Mouse (Mus musculus) lung, embryonic 14.5 days (tissue): ENCODE results near the gene Cd3eap. TPM values are rescaled to one million over a fixed set of nuclear protein-coding genes. Genes with fewer than 3 reads are reported as not detected.

Experiments
- ATAC-seq: fragments of 200-750 bp; cut with Nextera tagmentation; 2 replicates; pipeline ENCODE4 v1.8.0; 2017; ENCODE audit warnings: mild to moderate bottlenecking, moderate TSS enrichment, moderate library complexity; ENCODE audit not compliant: insufficient read depth
- DNase-seq: peaks from one replicate; pipeline ENCODE4 v3.0.0-alpha.2; 2015
- H3K27ac ChIP-seq: fragments of 300-500 bp; sonication (generic); 2 replicates; pipeline ENCODE4 v1.5.1; 2014; ENCODE audit warnings: low read depth, mild to moderate bottlenecking, moderate library complexity
- H3K27me3 ChIP-seq: fragments of 300-500 bp; sonication (generic); 2 replicates; pipeline ENCODE4 v1.6.1; 2014; ENCODE audit warnings: low read length, control low read depth; ENCODE audit not compliant: insufficient read depth
- H3K36me3 ChIP-seq: fragments of 300-500 bp; sonication (generic); 2 replicates; pipeline ENCODE4 v1.6.1; 2014; ENCODE audit warnings: control low read depth; ENCODE audit not compliant: insufficient read depth
- H3K4me1 ChIP-seq: fragments of 300-500 bp; sonication (generic); 2 replicates; pipeline ENCODE4 v1.6.1; 2014; ENCODE audit warnings: antibody characterized with exemption, control low read depth; ENCODE audit not compliant: insufficient read depth
- H3K4me2 ChIP-seq: fragments of 300-500 bp; sonication (generic); 2 replicates; pipeline ENCODE4 v1.6.1; 2014; ENCODE audit warnings: mild to moderate bottlenecking
- H3K4me3 ChIP-seq: fragments of 300-500 bp; sonication (generic); 2 replicates; pipeline ENCODE4 v1.5.1; 2014; ENCODE audit warnings: low read depth, low read length
- H3K9ac ChIP-seq: fragments of 300-500 bp; sonication (generic); 2 replicates; pipeline ENCODE4 v1.6.1; 2014
- H3K9me3 ChIP-seq: fragments of 300-500 bp; sonication (generic); 2 replicates; pipeline ENCODE4 v1.6.1; 2016; ENCODE audit warnings: low read depth, low read length, control low read depth
- CTCF ChIP-seq: IDR thresholded peaks from 2 replicates; pipeline ENCODE4 v1.5.1; 2016; ENCODE audit warnings: antibody characterized with exemption, low read depth
- WGBS: fragments of 180-500 bp; shearing (Covaris S2); extraction: QIAGEN DNeasy Blood & Tissue Kit; methylation state at CpG from one replicate; pipeline ENCODE4 v1.1.7; 2014; 5-methylcytosine and 5-hydroxymethylcytosine counted together
- microRNA counts: library from miRNA; unstranded; fragments of <30 nt; microRNA quantifications from one replicate; lab custom pipeline; 2016
- microRNA-seq: library from miRNA; unstranded; fragments of <30 nt; microRNA quantifications from one replicate; pipeline ENCODE4, GENCODE M21; 2016; ENCODE audit warnings: borderline number of aligned reads
- polyA plus RNA-seq: library from polyadenylated mRNA; unstranded; fragments of >200 nt; fragmentation: Nextera tagmentation; extraction: Ambion mirVana; gene quantifications from 2 replicates; pipeline ENCODE4 v1.2.1, GENCODE M21; 2014

Gene Cd3eap
- polyA plus RNA-seq, 1 experiment from 2014 or later, result 24.2 TPM

DNA sequence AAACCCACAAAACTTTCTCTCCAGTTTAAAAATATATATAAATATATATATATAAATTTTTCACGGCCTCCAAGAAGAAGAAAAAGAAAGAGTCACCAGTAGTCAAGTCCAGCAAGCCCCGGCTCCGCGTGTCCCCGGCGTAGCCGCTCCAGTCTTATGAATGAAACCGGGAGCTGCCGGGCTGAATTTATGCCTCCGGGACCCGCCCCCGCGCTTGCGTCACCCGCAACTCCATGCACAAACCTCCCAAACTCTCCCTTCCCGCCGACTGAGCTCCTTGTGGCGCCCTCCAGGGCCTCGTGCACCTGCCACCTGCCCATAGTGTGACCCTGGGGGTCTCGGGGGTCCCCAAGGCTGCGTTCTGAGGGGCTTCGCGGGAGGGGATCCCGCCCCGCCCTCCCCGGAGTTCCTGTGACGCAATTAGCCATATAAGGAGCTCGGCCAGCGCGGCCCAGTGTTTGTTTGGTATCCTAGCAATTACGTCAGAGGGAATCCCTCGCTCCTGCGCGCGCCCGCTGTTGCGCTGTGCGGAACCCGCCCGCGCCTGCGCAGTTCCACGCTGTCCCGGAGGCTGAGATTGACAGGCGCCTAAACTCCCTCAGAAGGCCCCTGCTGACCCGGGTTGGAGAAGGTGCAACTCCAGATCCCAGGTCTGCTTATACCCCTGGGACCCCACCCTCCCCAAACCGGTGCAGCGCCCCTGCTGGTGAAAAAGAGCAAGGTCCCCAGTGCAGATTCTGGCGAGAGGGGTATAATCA lies 49.2 kb downstream of the Cd3eap start, which contains the start of gene Fosb:
Gene Fosb (minus strand): TSS at position 168 of the 758 bp plus-strand sequence.
- peak; percentile 99 for DNase-seq
- H3K36me3 ChIP-seq, result no peaks in the 10 kb centered on the region
- H3K9ac ChIP-seq, result peak within 1 kb of the TSS; percentile 58
- peak within 1 kb of the TSS; percentile 100 for H3K4me2 ChIP-seq
- WGBS, result under 1% methylated on average over 49 of the region's 49 CpGs
- ATAC-seq, result peak; percentile 78
- H3K9me3 ChIP-seq, result no peaks in the 10 kb centered on the region
- TF ChIP-seq CTCF, result peak; percentile 69
- H3K27me3 ChIP-seq, result peaks cover 24% of the 10 kb centered on the region
- H3K27ac ChIP-seq, result 0 out of 2 replicates have a peak within 1 kb of the TSS, but pooled peaks have one; percentile 18
- no peaks in the 10 kb centered on the region for H3K4me1 ChIP-seq
- peak within 1 kb of the TSS; percentile 57 for H3K4me3 ChIP-seq

DNA sequence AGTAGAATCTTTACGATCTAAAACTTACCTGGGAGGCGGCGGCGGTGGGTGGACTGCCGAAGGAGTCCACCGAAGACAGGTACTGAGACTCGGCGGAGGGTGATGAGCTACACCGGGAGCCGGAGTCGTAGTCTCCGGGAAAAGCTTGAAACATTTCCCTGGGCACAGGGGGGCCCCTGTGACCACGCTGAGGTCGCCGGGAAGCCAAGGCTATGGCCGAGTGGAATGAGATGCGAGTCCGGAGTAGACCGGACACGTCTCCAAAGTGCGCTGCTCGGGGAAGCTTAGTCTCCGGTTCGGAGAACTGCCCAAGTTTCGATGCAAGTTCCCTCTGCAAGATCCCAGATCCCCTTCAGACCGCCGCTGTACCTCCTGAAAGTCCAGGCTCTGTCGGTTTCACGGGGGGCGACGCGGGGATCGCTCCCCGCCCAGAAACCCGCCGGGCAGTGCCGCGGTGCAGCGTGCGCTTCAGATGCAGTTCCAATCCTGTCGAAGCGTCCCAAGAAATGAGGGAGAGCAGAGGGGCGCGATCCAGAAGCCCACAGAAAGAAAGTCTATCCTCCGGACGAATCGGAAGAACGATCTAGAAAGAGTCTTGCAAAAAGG lies 49.9 kb downstream of the Cd3eap start:
- Histone ChIP-seq H3K9ac (peak overlapping the region; percentile 51), H3K4me2 (peak overlapping the region; percentile 100), H3K4me3 (peak overlapping the region; percentile 57), H3K9me3 (no peaks in the 10 kb centered on the region), H3K4me1 (no peaks in the 10 kb centered on the region), H3K36me3 (no peaks in the 10 kb centered on the region), H3K27ac (no peak overlapping the region), H3K27me3 (peaks cover 31% of the 10 kb centered on the region)
- ATAC-seq, result no peak
- under 1% methylated on average over 48 of the region's 48 CpGs for WGBS
- TF ChIP-seq CTCF, result no peak
- DNase-seq, result peak; percentile 8

DNA sequence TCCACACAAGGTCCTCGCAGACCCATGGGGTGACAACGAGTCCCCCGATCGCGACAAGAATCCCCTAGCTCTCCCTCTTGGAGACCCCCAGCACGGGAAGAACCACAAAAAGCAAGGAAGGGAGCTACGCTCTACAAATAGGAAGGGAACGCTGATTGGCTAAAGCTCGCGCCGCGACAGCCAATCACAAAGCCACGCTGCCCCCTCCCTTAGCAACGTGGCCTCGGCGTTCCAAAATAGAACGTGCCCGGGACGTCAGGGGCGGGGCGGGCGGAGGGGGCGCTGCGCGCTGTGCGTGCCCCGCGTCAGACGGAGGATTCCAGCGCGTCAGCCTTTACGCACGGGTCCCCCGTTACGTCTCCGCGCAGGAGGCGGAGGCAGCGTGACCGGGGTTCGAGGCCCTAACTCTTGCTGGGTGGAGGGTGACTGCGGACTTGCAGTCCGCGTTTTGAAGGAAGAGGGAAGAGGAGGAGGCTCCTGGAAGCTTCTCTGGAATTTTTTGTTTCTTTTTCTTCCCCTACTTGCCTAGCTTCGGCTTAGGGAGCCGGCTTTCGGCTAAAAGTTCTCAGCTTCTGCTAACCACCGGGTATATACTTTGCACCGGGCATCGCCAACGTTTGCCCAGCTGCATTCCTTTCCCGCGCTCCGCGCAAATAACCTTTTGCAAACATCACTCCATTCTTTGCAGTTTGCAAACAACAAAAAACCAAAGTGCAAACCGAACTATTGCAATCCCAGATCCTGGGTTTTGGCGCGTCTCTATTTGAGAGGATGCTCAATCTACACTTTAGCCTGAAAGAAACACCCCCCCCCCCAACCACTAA lies 50.6 kb downstream of the Cd3eap start:
- WGBS, result under 1% methylated on average over 58 of the region's 58 CpGs

DNA sequence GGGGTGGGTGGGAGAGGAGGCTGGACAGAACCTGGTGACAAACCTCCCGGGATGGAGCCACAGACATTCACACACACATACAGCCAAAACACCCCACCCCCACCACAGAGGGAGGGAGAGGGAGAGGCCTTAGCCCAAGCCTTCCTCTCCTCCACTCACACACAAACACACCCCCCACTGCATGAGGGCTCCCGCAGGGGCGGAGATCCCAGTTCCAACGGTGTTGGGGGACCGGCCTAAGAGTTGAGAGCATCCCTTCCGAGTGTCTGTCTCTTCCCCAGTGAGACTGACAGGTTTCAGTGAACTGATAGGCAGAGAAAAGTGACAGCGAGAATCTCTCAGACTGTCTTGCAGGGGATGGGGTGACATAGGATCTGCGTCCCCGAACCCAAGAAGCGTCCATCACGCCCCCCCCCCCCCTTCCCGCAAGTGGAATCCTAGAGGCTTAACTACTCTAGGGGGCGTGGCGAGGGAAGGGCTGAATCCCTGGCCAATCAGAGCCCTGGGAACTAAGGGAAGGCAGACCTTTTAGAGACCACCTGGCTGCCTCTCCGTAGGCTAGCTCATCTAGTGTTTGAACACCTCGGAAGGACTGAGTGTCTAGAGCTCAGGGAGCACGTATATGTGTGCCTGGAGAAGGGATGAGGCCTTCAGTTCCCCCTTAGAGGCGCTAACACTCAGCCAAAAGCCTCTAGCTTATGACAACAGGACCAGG lies 51.4 kb downstream of the Cd3eap start:
- H3K36me3 ChIP-seq, result no peaks in the 10 kb centered on the region
- 2% methylated on average over 18 of the region's 18 CpGs for WGBS
- peak overlapping the region; percentile 49 for H3K9ac ChIP-seq
- H3K9me3 ChIP-seq, result no peaks in the 10 kb centered on the region
- peak overlapping the region; percentile 77 for H3K27ac ChIP-seq
- H3K4me2 ChIP-seq, result peak overlapping the region; percentile 100
- TF ChIP-seq CTCF, result peak; percentile 31
- ATAC-seq, result peak; percentile 61
- H3K4me3 ChIP-seq, result peak overlapping the region; percentile 57
- peaks cover 46% of the 10 kb centered on the region for H3K27me3 ChIP-seq
- H3K4me1 ChIP-seq, result no peaks in the 10 kb centered on the region
- peak; percentile 81 for DNase-seq

More for the DNA sequence above, 50.6 kb downstream of the Cd3eap start:
- Histone ChIP-seq H3K27me3 (peaks cover 38% of the 10 kb centered on the region), H3K9me3 (no peaks in the 10 kb centered on the region), H3K9ac (peak overlapping the region; percentile 51), H3K4me3 (peak overlapping the region; percentile 57), H3K27ac (peak overlapping the region; percentile 77), H3K4me2 (peak overlapping the region; percentile 100), H3K36me3 (no peaks in the 10 kb centered on the region), H3K4me1 (no peaks in the 10 kb centered on the region)
- ATAC-seq (peak; percentile 87), DNase-seq (peak; percentile 97)
- TF ChIP-seq CTCF, result peak; percentile 39

DNA sequence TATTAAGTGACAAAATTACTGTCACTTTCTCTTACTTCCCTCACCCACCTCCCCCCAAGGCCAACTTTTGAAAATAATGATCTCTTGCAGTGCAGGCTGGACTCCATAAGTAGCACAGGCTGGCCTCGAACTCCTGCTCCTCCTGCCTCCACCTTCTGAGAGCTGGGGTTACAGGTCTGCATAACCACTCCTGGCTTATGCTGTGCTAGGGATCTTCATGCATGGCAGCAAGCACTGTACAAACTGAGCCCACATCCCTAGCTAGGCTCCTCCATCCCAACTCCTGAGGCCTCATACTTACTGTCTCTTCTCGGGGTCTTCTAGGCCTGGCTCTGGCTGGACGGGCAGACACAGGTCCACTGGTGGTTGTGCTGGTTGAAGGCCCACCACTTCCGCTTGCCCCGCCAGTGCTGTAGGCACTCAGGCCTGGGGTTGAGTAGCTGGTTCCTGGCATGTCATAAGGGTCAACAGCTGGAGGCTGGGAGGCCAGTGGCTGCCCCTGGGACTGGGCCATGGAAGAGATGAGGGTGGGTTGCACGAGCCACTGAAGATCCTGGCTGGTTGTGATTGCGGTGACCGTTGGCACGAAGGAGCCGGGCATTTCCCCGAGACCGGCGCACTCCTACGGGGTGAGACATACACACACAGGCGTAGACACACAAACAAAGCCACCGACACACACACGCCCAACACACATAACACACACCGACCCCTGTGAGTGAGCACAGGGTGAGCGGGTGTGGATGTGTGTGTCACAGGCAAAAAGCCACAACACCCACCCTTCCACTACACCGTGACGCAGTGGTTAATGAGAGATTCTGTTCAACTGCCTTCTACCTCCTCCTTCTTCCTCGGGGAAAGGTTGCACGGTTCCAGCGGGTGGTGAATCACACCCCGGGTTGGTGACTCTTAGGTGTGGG lies 52.2 kb downstream of the Cd3eap start:
- Histone ChIP-seq H3K36me3 (no peaks in the 10 kb centered on the region), H3K4me1 (no peaks in the 10 kb centered on the region), H3K4me3 (no peak overlapping the region; the same call in 1 of the 2 replicates), H3K27me3 (peaks cover 54% of the 10 kb centered on the region), H3K9me3 (no peaks in the 10 kb centered on the region), H3K4me2 (peak overlapping the region; percentile 100; the same call in 1 of the 2 replicates), H3K27ac (no peak overlapping the region), H3K9ac (no peak overlapping the region)
- 66% methylated on average over 25 of the region's 25 CpGs for WGBS
- no peak for TF ChIP-seq CTCF
- DNase-seq, result no peak
- no peak for ATAC-seq

MicroRNAs within 50 kb of the gene (microRNA counts, 519-probe panel; counts per million panel counts)
- microRNA mmu-miR-343 (lab: Ali Mortazavi, UCI), result 30.5 counts per million

Small RNA genes within 50 kb of the gene (microRNA-seq; reads per million reads assigned to microRNA genes)
- gene Mir343, result not detected

Other genes with a start within 250 kb of the Cd3eap start
- 3.0 and 4.0 TPM in 2 replicates for gene Gm4969, start 241.1 kb downstream of the Cd3eap start, polyA plus RNA-seq
- 9.7 and 11.6 TPM in 2 replicates for gene Fbxo46, start 239.6 kb downstream of the Cd3eap start, polyA plus RNA-seq
- gene Qpctl, start 210.2 kb downstream of the Cd3eap start, polyA plus RNA-seq, result 12.5 and 13.1 TPM in 2 replicates
- gene Snrpd2, start 209.8 kb downstream of the Cd3eap start, polyA plus RNA-seq, result 158 and 161 TPM in 2 replicates
- 0.26 and 0.85 TPM in 2 replicates for gene Gipr, start 193.4 kb downstream of the Cd3eap start, polyA plus RNA-seq
- 2.6 and 2.7 TPM in 2 replicates for gene Eml2, start 183.1 kb downstream of the Cd3eap start, polyA plus RNA-seq
- gene Gpr4, start 146.9 kb downstream of the Cd3eap start, polyA plus RNA-seq, result 1.6 and 2.2 TPM in 2 replicates
- 38.0 and 39.4 TPM in 2 replicates for gene Opa3, start 131.1 kb downstream of the Cd3eap start, polyA plus RNA-seq
- gene Vasp, start 87.7 kb downstream of the Cd3eap start, polyA plus RNA-seq, result 88.9 and 95.3 TPM in 2 replicates
- not detected in 2 replicates for gene Ppm1n, start 79.4 kb downstream of the Cd3eap start, polyA plus RNA-seq
- 8.0 and 9.1 TPM in 2 replicates for gene Rtn2, start 76.9 kb downstream of the Cd3eap start, polyA plus RNA-seq
- gene Fosb, start 49.4 kb downstream of the Cd3eap start, polyA plus RNA-seq, result not detected in 2 replicates
- 88.6 and 90.5 TPM in 2 replicates for gene Ercc1, start 14.7 kb downstream of the Cd3eap start, polyA plus RNA-seq
- 5.4 and 7.9 TPM in 2 replicates for gene Ppp1r13l, start 266 bp upstream of the Cd3eap start, polyA plus RNA-seq
- gene Ercc2, start 22.5 kb upstream of the Cd3eap start, polyA plus RNA-seq, result 11.4 and 12.1 TPM in 2 replicates
- 6.5 and 7.5 TPM in 2 replicates for gene Klc3, start 44.6 kb upstream of the Cd3eap start, polyA plus RNA-seq
- 2.8 and 11.1 TPM in 2 replicates for gene Ckm, start 45.3 kb upstream of the Cd3eap start, polyA plus RNA-seq
- 8.7 and 11.1 TPM in 2 replicates for gene Mark4, start 99.3 kb upstream of the Cd3eap start, polyA plus RNA-seq
- gene Exoc3l2, start 103.8 kb upstream of the Cd3eap start, polyA plus RNA-seq, result 1.7 and 2.2 TPM in 2 replicates
- gene Bloc1s3, start 148.9 kb upstream of the Cd3eap start, polyA plus RNA-seq, result 1.1 and 1.7 TPM in 2 replicates
- 77.3 and 83.5 TPM in 2 replicates for gene Trappc6a, start 148.9 kb upstream of the Cd3eap start, polyA plus RNA-seq
- gene Nkpd1, start 158.4 kb upstream of the Cd3eap start, polyA plus RNA-seq, result 0.11 TPM in 2 replicates
- 4.7 and 6.2 TPM in 2 replicates for gene Ppp1r37, start 203.6 kb upstream of the Cd3eap start, polyA plus RNA-seq
- gene Zfp296, start 217.8 kb upstream of the Cd3eap start, polyA plus RNA-seq, result 0.27 and 0.38 TPM in 2 replicates
- gene Gemin7, start 218.1 kb upstream of the Cd3eap start, polyA plus RNA-seq, result 180 and 183 TPM in 2 replicates
- gene Clasrp, start 245.0 kb upstream of the Cd3eap start, polyA plus RNA-seq, result 46.9 and 51.5 TPM in 2 replicates